Mouse (Mus musculus) urinary bladder, postnatal 10 days (tissue): ENCODE measurements around the gene Vmn2r76.
"Not testable (repeated sequence)": the region's sequence is repeated elsewhere in the genome, so short reads cannot be mapped to it uniquely, and the experiment has no call there.

ENCODE experiments used
- DNase-seq: peaks from one replicate; pipeline ENCODE4 v3.0.0; 2022; ENCODE audit warnings: low spot score

Gene Vmn2r76

GRCm38 (mm10) chr7:86246208-86246607 is at the start of gene Vmn2r76:
Gene Vmn2r76, minus strand, starts transcription at chr7:86246308.
- no peak for DNase-seq

GRCm38 (mm10) chr7:86277072-86277471 is 31.0 kb upstream of the Vmn2r76 start, which contains the start of gene Olfr310:
Gene Olfr310, minus strand, starts transcription at chr7:86277172.
- DNase-seq = no peak

DNA sequence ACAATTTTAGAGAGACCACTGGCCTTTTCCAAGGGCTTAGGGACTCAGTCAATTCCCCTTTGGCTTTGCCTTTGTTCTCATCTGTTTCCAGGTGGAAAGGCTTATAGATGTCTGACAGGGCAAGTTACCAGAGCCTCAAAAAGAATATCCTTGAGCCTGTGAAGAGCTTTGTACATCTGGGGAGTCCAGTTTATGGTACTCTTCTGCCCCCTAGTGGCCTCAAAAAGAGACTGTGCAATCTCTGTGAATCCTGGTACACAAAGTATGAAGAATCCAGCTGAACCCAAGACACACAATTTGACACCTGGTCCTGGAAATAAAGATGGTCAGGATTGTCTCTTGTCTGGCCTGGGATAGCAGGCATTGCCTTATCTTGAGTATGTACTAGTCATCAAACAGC is 34.8 kb downstream of the Vmn2r76 start:
- no peak for DNase-seq

GRCm38 (mm10) chr7:86171678-86172077 is 74.4 kb downstream of the Vmn2r76 start, which contains the start of gene Vmn2r75:
Gene Vmn2r75, minus strand, starts transcription at chr7:86171778.
- not testable (repeated sequence) for DNase-seq
